8 mouse cellular contexts compared by ENCODE assay signal in genomic region chr16:92470706-92471105, GRCm38 (mm10). TPM values are rescaled to one million over a fixed set of nuclear protein-coding genes. Genes with fewer than 3 reads are reported as not detected.
DNase-seq lines count a peak whose midpoint lies in the region; ATAC-seq and TF ChIP-seq lines count a peak whose summit lies in the region.

Gene Rcan1 (minus strand): TSS chr16:92470867.

- H3K27ac ChIP-seq in layer of hippocampus, adult 2 months = no peak within 1 kb of the TSS
- no peak within 1 kb of the TSS for H3K27ac ChIP-seq in bone marrow macrophage, adult 2 months (ENCODE audit: insufficient read depth, low read depth, low read length)
- no peak within 1 kb of the TSS for H3K27ac ChIP-seq in heart, embryonic 10.5 days
- no peak within 1 kb of the TSS for H3K27ac ChIP-seq in neural tube, embryonic 15.5 days (replicated peaks)

- no peaks in the 10 kb centered on the region for H3K9me3 ChIP-seq in heart, embryonic 10.5 days
- H3K9me3 ChIP-seq in neural tube, embryonic 15.5 days (replicated peaks) = no peaks in the 10 kb centered on the region

- ATAC-seq in neural tube, embryonic 15.5 days (ENCODE audit: low FRiP score) = no peak

- TF ChIP-seq CTCF in layer of hippocampus, adult 2 months (conservative IDR thresholded peaks at IDR 0.05) = no peak
- no peak for TF ChIP-seq CTCF in bone marrow macrophage, adult 2 months (IDR thresholded peaks at IDR 0.05; ENCODE audit: low read depth, low read length)

- H3K9ac ChIP-seq in neural tube, embryonic 15.5 days (replicated peaks) = no peak within 1 kb of the TSS

- H3K36me3 ChIP-seq in heart, embryonic 10.5 days = no peaks in the 10 kb centered on the region
- no peaks in the 10 kb centered on the region for H3K36me3 ChIP-seq in neural tube, embryonic 15.5 days

- H3K4me2 ChIP-seq in neural tube, embryonic 15.5 days = no peak within 1 kb of the TSS

- TF ChIP-seq POLR2A in bone marrow macrophage, adult 2 months (IDR thresholded peaks at IDR 0.05; ENCODE audit: borderline replicate concordance, low read depth, low read length) = no peak

- DNase-seq in layer of hippocampus, adult 2 months (ENCODE audit: low spot score in 2 of 2) = no peak
- DNase-seq in layer of hippocampus, adult 9-11 months = no peak
- DNase-seq in heart, embryonic 10.5 days (ENCODE audit: low spot score) = no peak
- no peak for DNase-seq in layer of hippocampus, postnatal 36 days
- no peak for DNase-seq in T-cell, adult 2 months (ENCODE audit: low spot score)
- no peak for DNase-seq in kidney, adult 9 months

- no peaks in the 10 kb centered on the region for H3K4me1 ChIP-seq in bone marrow macrophage, adult 2 months (ENCODE audit: control insufficient read depth, insufficient read depth, low read length)
- peaks cover 22% of the 10 kb centered on the region; the same call in 1 of the 2 replicates for H3K4me1 ChIP-seq in heart, embryonic 10.5 days
- H3K4me1 ChIP-seq in neural tube, embryonic 15.5 days = no peaks in the 10 kb centered on the region

- no peak within 1 kb of the TSS for H3K4me3 ChIP-seq in layer of hippocampus, adult 2 months
- H3K4me3 ChIP-seq in bone marrow macrophage, adult 2 months (ENCODE audit: insufficient read depth, low read length) = no peak within 1 kb of the TSS
- no peak within 1 kb of the TSS for H3K4me3 ChIP-seq in heart, embryonic 10.5 days
- H3K4me3 ChIP-seq in neural tube, embryonic 15.5 days (replicated peaks) = no peak within 1 kb of the TSS

- WGBS in heart, embryonic 10.5 days = 67% methylated on average over 6 of the region's 6 CpGs
- 75% methylated on average over 6 of the region's 6 CpGs for WGBS in neural tube, embryonic 15.5 days

- no peaks in the 10 kb centered on the region for H3K27me3 ChIP-seq in heart, embryonic 10.5 days (ENCODE audit: insufficient read depth, poor library complexity, severe bottlenecking)
- no peaks in the 10 kb centered on the region for H3K27me3 ChIP-seq in neural tube, embryonic 15.5 days (replicated peaks)

RNA-seq across cellular contexts. Expression of gene Rcan1, which starts in this region (rescaled TPM):
- total RNA-seq in layer of hippocampus, adult 2 months (2021) = 10 to 100 TPM; 41.8 to 42.1 TPM
- polyA plus RNA-seq in bone marrow macrophage, adult 2 months (2012; ENCODE audit: insufficient read depth, insufficient read length, missing spikeins) = 13.9 and 15.8 TPM in 2 replicates
- 78.8 and 129 TPM in 2 replicates for polyA plus RNA-seq in heart, embryonic 10.5 days (2016; fragmentation: Nextera tagmentation; extraction: Ambion mirVana)
- 10 to 100 TPM; 44.8 to 46.5 TPM for total RNA-seq in layer of hippocampus, postnatal 36 days (2021)
- 67.1 and 79.4 TPM in 2 replicates for polyA plus RNA-seq in neural tube, embryonic 15.5 days (2015; fragmentation: Nextera tagmentation; extraction: Ambion mirVana)
